Mouse (Mus musculus): ENCODE data around the gene Cdca3. TPM values are rescaled to one million over a fixed set of nuclear protein-coding genes. Genes with fewer than 3 reads are reported as not detected.
"Not testable (repeated sequence)": the region's sequence is repeated elsewhere in the genome, so short reads cannot be mapped to it uniquely, and the experiment has no call there.

Cdca3 gene
- polyA plus RNA-seq, 1 experiment from 2014 or later = 250 TPM

DNA sequence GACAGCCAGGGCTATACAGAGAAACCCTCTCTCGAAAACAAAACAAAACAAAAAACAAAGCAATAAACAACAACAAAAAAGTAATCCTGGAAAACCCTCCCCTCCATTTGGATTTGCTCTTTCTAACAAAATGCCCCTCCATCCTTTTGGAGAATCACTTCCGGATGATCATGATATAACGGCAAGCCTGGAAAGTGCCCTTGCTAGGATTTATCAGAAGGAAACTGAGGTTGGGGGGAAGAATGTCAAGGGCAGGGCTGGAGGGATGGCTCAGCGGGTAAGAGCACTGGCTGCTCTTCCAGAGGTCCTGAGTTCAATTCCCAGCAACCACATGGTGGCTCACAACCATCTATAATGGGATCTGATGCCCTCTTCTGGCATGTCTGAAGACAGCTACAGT lies 25.7 kb upstream of the Cdca3 start:
- peaks cover 25% of the 10 kb centered on the region for H3K4me1 ChIP-seq
- not testable (repeated sequence) for H3K9me3 ChIP-seq (replicated peaks); DNase-seq (ENCODE audit: low spot score); H3K36me3 ChIP-seq; H3K4me3 ChIP-seq; H3K27me3 ChIP-seq (ENCODE audit: low read depth, poor library complexity, severe bottlenecking); H3K27ac ChIP-seq
- WGBS = 94% methylated on average over 4 of the region's 4 CpGs

DNA sequence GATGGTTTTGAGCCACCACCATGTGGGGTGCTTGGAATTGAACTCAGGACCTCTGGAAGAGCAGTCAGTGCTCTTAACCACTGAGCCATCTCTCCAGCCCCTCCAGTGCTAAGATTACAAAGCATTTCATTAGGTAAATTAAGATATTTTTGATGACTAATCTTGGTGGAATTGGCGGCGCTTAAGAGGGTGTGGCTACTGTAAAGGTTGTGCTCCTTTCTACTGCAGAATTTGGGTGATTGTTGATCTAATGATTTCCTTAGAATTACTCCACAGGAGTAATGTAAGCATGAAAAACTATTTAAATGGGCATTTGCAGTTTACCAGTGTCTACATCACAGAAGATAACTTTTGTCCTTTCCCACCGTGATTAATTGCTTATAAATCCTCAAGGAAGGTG lies 25.0 kb upstream of the Cdca3 start:
- DNase-seq (ENCODE audit: low spot score) = no peak
- no peak overlapping the region for H3K27ac ChIP-seq
- peaks cover 31% of the 10 kb centered on the region for H3K4me1 ChIP-seq
- H3K9me3 ChIP-seq (replicated peaks) = no peaks in the 10 kb centered on the region
- no peak overlapping the region for H3K4me3 ChIP-seq
- no peaks in the 10 kb centered on the region for H3K36me3 ChIP-seq
- no peaks in the 10 kb centered on the region for H3K27me3 ChIP-seq (ENCODE audit: low read depth, poor library complexity, severe bottlenecking)
- 89% methylated on average over 3 of the region's 3 CpGs for WGBS

DNA sequence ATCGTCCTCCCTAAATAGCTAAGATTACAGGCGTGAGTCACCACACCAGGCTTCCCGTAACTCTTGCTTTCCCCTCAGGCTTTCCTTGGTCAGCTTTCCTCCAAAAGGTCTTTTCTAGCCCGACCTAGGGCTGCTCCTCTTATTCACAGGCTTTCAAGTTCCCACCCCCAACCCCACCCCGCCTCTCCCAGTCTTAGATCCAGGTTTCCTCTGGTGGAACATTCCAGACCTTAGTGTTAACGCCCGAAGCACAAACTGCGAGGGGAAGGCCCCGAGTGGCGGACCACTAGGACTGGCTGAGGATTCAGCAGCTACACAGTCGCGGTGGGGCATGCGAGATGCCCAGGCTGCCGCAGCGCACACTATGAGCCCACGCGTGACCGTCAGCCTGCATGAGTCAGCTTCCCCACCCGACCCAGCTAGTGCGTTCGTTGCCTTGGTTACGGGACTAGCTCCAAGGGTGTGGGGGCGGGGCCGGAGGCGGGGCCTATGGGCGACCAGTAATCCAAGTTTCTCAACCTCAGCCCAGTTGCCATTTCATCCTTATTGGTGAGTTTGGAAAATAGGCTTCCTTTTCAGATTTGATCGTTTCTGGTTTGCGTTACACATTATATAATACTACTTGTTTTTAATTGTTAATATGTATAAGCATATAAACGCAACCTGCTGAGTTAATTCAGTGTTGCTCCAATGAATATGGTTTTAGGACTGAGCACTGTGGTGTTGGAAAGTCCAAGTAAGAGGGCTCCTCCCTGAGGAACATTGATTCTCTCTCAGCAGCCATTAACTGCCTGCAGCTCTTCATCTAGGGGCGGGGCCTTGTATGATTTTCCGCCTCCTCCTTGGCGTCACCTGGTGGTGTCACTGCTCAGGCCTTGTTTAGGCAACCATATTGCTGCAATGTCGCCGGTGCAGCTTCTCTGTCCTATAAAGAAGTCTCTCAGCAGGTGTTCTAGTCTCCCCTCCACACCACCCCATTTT lies 23.7 kb upstream of the Cdca3 start:
- peaks cover 9% of the 10 kb centered on the region for H3K36me3 ChIP-seq
- peak; percentile 94 for DNase-seq (ENCODE audit: low spot score)
- H3K27ac ChIP-seq = peak overlapping the region; percentile 88
- peaks cover 41% of the 10 kb centered on the region for H3K4me1 ChIP-seq
- H3K27me3 ChIP-seq (ENCODE audit: low read depth, poor library complexity, severe bottlenecking) = no peaks in the 10 kb centered on the region
- H3K9me3 ChIP-seq (replicated peaks) = no peaks in the 10 kb centered on the region
- 3% methylated on average over 34 of the region's 34 CpGs for WGBS
- H3K4me3 ChIP-seq = peak overlapping the region; percentile 59

DNA sequence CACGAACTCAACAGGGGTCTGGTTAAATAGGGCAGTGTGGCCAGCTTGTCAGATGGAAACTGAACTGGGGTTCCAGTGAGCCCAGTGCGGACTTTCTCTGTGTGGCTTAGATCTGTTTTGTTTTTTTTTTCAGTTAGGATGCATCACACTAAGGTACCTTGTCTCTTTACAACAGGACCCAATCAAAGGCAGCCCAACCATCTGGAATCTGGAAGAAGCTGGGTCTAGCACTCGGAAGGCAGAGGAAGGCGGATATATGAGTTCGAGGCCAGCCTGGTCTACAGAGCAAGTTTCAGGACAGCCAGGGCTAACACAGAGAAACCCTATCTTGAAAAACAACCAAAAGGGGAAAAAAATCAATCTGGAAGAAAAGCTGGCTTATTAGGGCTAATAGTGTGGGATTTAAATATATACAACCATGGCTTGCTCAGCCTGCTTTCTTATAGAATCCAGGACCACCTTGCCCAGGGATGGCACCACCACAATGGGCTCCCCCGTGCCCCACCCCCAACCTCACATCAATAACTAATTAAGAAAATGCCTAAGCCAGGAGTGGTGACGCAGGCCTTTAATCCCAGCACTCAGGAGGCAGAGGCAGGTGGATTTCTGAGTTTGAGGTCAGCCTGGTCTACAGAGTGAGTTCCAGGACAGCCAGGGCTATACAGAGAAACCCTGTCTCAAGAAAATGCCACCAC lies 22.8 kb upstream of the Cdca3 start:
- DNase-seq (ENCODE audit: low spot score) = no peak
- H3K36me3 ChIP-seq = peaks cover 18% of the 10 kb centered on the region
- peaks cover 41% of the 10 kb centered on the region for H3K4me1 ChIP-seq
- peak overlapping the region; percentile 59 for H3K4me3 ChIP-seq
- peak overlapping the region; percentile 88 for H3K27ac ChIP-seq
- WGBS = 78% methylated on average over 7 of the region's 7 CpGs
- H3K27me3 ChIP-seq (ENCODE audit: low read depth, poor library complexity, severe bottlenecking) = no peaks in the 10 kb centered on the region
- no peaks in the 10 kb centered on the region for H3K9me3 ChIP-seq (replicated peaks)

DNA sequence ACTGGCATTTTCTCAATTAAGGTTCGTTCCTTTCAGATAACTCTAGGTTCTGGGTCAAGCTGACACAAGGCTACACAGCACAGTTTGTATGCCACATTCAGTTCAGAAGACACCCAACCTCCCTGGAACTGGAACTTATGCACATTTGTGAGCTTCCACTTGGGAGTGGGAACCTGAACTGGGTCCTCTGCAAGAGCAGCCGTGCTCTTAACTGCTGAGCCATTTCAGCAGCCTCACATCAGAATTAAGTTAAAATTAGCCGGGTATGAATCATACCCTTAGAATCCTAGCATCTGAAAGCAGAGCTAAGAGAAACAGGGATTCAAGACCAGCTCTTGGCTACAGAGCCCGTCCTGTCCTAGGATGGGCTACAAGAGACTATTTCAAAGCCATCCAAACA lies 22.0 kb upstream of the Cdca3 start:
- H3K4me3 ChIP-seq = no peak overlapping the region
- peaks cover 26% of the 10 kb centered on the region for H3K36me3 ChIP-seq
- WGBS = 90% methylated on average over 4 of the region's 4 CpGs
- no peaks in the 10 kb centered on the region for H3K9me3 ChIP-seq (replicated peaks)
- H3K4me1 ChIP-seq = peaks cover 49% of the 10 kb centered on the region
- peak overlapping the region; percentile 83; the same call in 1 of the 2 replicates for H3K27ac ChIP-seq
- DNase-seq (ENCODE audit: low spot score) = no peak
- no peaks in the 10 kb centered on the region for H3K27me3 ChIP-seq (ENCODE audit: low read depth, poor library complexity, severe bottlenecking)

DNA sequence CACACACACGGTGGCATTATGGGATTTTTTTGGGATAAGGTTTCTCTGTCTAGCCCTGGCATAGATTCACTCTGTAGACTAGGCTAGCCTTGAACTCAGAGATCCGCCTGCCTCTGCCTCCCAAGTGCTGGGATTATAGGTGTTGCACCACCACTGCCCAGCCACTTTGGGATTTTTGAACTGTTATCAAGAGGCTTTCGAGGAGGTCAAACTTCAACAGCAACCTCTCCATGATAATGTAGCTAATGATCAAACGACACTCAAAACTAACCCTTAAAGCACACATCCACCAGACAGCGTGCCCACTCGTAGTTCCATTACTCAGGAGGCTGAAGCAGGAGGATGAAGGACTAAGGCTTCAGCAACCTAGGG lies 21.4 kb upstream of the Cdca3 start:
- H3K4me3 ChIP-seq = peak overlapping the region; percentile 63

DNA sequence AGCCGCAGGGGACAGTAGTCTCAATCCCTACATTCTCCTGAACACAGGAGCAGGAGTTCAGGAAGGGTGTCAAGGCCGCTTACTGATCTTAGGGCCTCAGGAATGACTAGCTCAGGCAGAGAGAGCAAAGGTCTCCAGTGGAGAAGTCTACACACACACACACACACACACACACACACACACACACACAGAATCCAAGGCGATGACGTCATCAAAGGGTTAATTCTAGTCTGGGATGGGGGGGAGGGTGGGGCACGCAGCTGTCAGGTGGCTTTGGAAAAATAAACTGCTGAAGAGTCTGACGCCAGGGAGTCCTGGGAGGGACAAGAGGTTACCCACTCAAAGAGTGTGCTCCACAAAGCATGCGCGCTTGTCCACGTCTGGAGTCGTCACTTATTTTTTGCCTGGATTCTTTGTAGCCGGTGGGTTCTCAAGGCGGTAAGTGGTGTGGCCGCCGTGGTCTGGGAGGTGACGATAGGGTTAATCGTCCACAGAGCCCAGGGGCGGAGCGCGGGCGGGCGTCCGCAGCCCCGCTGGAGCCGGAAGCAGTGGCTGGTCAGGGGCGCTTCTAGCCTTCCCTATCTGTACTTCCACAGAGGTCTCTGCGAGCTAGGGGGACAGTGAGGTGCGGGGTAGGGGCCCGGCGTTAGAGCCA lies 20.9 kb upstream of the Cdca3 start, which contains the start of gene Spsb2:
Gene Spsb2, plus strand, starts transcription at position 304 of the 655 bp plus-strand sequence.
- peak within 1 kb of the TSS; percentile 63 for H3K4me3 ChIP-seq
- no peaks in the 10 kb centered on the region for H3K9me3 ChIP-seq (replicated peaks)
- H3K4me1 ChIP-seq = peaks cover 59% of the 10 kb centered on the region
- peak; percentile 85 for DNase-seq (ENCODE audit: low spot score)
- no peaks in the 10 kb centered on the region for H3K27me3 ChIP-seq (ENCODE audit: low read depth, poor library complexity, severe bottlenecking)
- WGBS = 5% methylated on average over 29 of the region's 29 CpGs
- H3K36me3 ChIP-seq = peaks cover 31% of the 10 kb centered on the region
- peak within 1 kb of the TSS; percentile 83 for H3K27ac ChIP-seq

More for the DNA sequence above, 21.4 kb upstream of the Cdca3 start:
- Histone ChIP-seq H3K4me1 (peaks cover 55% of the 10 kb centered on the region), H3K9me3 (replicated peaks) (no peaks in the 10 kb centered on the region), H3K36me3 (peaks cover 31% of the 10 kb centered on the region), H3K27me3 (ENCODE audit: low read depth, poor library complexity, severe bottlenecking) (no peaks in the 10 kb centered on the region), H3K27ac (peak overlapping the region; percentile 83)
- WGBS = 86% methylated on average over 6 of the region's 6 CpGs
- no peak for DNase-seq (ENCODE audit: low spot score)

DNA sequence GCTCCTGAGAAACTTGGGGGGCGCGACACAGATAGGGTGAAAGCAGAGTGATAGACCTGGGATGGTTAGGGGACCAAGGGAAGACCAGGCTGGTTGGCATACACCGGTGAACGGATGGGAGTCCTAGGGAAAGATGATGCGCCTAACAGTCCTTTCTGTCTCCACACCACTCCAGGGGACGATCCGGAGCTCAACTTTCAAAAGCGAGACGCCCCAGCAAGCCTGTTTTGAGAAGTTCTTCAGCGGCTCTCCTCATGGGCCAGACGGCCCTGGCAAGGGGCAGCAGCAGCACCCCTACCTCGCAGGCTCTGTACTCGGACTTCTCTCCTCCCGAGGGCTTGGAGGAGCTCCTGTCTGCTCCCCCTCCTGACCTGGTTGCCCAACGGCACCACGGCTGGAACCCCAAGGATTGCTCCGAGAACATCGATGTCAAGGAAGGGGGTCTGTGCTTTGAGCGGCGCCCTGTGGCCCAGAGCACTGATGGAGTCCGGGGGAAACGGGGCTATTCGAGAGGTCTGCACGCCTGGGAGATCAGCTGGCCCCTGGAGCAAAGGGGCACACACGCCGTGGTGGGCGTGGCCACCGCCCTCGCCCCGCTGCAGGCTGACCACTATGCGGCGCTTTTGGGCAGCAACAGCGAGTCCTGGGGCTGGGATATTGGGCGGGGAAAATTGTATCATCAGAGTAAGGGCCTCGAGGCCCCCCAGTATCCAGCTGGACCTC lies 20.1 kb upstream of the Cdca3 start:
- peak; percentile 88 for DNase-seq (ENCODE audit: low spot score)
- no peaks in the 10 kb centered on the region for H3K9me3 ChIP-seq (replicated peaks)
- peak overlapping the region; percentile 83 for H3K27ac ChIP-seq
- peaks cover 61% of the 10 kb centered on the region for H3K4me1 ChIP-seq
- WGBS = under 1% methylated on average over 35 of the region's 35 CpGs
- H3K27me3 ChIP-seq (ENCODE audit: low read depth, poor library complexity, severe bottlenecking) = no peaks in the 10 kb centered on the region
- H3K36me3 ChIP-seq = peaks cover 31% of the 10 kb centered on the region
- H3K4me3 ChIP-seq = peak overlapping the region; percentile 63

DNA sequence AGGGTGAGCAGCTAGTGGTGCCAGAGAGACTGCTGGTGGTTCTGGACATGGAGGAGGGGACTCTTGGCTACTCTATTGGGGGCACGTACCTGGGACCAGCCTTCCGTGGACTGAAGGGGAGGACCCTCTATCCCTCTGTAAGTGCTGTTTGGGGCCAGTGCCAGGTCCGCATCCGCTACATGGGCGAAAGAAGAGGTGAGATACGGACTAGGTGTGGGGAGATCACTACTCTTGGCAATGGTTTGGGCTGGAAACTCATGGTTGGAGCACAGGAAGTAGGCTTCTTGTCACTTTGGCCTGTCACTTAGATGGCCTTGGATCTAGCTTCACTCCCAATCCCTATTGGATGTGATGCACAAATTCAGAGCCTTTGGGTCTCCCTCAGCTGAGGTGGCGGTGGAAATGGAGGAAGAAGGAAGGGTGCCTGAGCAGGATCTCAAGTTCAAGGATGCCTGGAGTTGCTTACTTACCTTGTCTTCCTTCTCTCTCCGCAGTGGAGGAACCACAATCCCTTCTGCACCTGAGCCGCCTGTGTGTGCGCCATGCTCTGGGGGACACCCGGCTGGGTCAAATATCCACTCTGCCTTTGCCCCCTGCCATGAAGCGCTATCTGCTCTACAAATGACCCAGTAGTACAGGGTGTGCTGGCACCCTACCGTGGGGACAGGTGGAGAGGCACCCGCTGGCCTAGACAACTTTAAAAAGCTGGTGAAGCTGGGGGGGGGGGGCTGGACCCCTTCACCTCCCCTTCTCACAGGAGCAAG lies 19.4 kb upstream of the Cdca3 start:
- Histone ChIP-seq H3K36me3 (peaks cover 35% of the 10 kb centered on the region), H3K27ac (peak overlapping the region; percentile 83), H3K9me3 (replicated peaks) (no peaks in the 10 kb centered on the region), H3K27me3 (ENCODE audit: low read depth, poor library complexity, severe bottlenecking) (no peaks in the 10 kb centered on the region), H3K4me1 (peaks cover 68% of the 10 kb centered on the region), H3K4me3 (peak overlapping the region; percentile 63)
- 52% methylated on average over 14 of the region's 14 CpGs for WGBS
- DNase-seq (ENCODE audit: low spot score) = no peak

DNA sequence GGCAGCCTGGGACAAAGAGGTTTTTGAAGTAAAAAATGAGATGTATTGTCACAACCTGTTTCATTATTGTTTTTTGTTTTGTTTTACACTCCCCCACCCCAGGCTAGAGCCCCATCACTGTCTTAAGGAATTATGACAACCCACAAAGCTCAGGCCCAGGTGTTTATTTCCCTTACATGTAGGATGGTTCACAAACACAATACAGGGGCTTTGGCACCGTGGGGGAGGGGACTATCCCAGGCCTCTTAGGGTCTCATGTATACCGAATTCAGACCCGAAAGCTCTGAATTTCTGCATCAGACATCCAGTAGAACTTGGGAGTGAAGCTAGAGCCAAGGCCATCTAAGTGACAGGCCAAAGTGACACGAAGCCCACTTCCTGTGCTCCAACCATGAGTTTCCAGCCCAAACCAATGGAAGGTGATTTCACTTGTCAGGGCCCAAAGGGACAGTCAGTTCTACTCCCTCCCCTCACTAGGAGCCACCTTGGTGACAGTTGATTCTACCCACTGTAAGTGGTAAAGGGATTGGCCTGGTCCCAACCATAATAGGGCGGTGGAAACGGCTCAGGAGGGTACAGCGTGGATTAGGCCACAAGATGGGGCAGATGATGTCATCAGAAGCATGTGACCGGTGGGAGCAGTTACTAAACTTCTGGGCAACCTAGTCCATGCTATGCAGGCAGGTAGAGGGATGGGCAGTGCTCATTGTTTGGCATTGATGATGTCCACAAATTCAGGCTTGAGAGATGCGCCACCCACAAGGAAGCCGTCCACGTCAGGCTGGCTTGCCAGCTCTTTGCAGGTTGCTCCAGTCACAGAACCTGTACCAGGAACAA lies 18.6 kb upstream of the Cdca3 start:
- Histone ChIP-seq H3K4me1 (peaks cover 66% of the 10 kb centered on the region), H3K36me3 (peaks cover 44% of the 10 kb centered on the region), H3K27ac (0 out of 2 replicates have a peak overlapping the region, but pooled peaks have one; percentile 83)
- not testable (repeated sequence) for DNase-seq (ENCODE audit: low spot score); H3K9me3 ChIP-seq (replicated peaks); H3K27me3 ChIP-seq (ENCODE audit: low read depth, poor library complexity, severe bottlenecking); H3K4me3 ChIP-seq
- 87% methylated on average over 11 of the region's 11 CpGs for WGBS

DNA sequence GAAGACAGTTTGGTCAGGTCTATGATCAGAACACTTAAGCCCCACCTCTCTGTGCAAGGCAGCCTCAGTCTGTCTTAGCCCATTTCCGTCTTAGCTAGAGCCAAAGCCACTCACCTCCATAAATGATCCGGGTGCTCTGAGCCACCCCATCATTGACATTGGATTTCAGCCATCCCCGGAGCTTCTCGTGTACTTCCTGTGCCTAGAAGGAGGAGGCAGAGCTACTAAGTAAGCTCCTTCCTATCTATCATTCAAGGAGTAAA lies 18.0 kb upstream of the Cdca3 start:
- H3K36me3 ChIP-seq = peaks cover 49% of the 10 kb centered on the region
- no peak overlapping the region for H3K27ac ChIP-seq
- no peak overlapping the region for H3K4me3 ChIP-seq
- H3K4me1 ChIP-seq = peaks cover 60% of the 10 kb centered on the region
- 91% methylated on average over 4 of the region's 4 CpGs for WGBS
- H3K9me3 ChIP-seq (replicated peaks) = no peaks in the 10 kb centered on the region
- H3K27me3 ChIP-seq (ENCODE audit: low read depth, poor library complexity, severe bottlenecking) = no peaks in the 10 kb centered on the region
- no peak for DNase-seq (ENCODE audit: low spot score)

Data from limb, embryonic 10.5 days (tissue).